Mouse (Mus musculus): ENCODE measurements around the gene Fam83f. TPM values are rescaled to one million over a fixed set of nuclear protein-coding genes. Genes with fewer than 3 reads are reported as not detected.
A peak's percentile ranks its signal among the peaks of the same experiment; 100 is the strongest.

Fam83f gene
- polyA plus RNA-seq (2015; fragmentation: Nextera tagmentation; extraction: Ambion mirVana): 0.16 and 0.39 TPM in 2 replicates

DNA sequence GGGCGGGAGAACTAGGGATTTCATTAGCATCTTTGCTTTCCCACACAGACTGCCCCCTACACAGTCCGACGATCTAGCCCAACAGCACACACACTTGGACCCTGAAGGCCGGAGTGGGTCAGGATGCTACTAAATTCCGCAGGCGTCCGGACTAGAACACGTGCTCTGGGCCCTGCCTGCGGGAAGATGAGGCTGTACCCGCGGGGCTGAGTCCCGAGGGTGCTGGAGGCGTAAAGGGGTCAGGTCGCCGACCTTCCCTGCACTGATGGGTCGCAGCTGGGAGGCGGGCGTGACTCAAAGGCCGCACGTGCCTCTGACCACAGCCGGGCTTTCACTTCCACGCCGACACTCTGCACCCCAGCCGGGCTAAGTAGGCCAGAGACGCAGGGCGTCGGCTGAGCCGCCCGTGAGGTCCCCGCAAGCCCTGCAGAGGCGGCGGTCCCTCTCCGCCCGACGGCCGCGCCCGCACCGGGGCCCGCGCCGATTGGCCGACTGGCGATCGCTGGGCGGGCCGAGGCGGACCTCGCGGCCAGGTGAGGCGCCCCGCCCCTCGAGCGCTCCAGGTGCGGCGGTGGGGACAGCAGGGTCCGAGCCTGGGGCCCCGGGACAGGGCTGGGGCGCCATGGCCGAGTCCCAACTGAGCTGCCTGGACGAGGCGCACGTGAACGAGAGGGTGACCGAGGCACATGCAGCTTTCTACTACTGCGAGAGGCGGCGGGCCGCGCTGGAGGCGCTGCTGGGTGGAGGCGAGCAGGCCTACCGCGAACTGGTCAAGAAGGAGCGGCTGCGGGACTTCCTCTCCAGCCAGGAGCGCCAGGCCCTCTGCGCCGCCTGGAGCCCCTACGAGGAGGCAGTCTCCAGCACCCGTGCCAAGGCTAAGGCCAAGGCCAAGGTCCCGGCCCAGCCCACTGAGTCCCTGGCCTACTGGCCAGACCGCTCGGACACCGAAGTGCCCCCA is at the start of gene Fam83f:
Gene Fam83f (plus strand): TSS at position 553 of the 958 bp plus-strand sequence.
- no peak within 1 kb of the TSS for H3K27ac ChIP-seq (ENCODE audit: low read depth, low read length)
- ATAC-seq: peak; percentile 54; the same call in 1 of the 2 replicates
- 5% methylated on average over 79 of the region's 85 CpGs for WGBS
- peak within 1 kb of the TSS; percentile 72 for H3K4me2 ChIP-seq (ENCODE audit: low read length)
- no peaks in the 10 kb centered on the region for H3K36me3 ChIP-seq (ENCODE audit: control insufficient read depth, insufficient read depth, low read length)
- H3K9me3 ChIP-seq (ENCODE audit: control insufficient read depth, low read length): no peaks in the 10 kb centered on the region
- peak within 1 kb of the TSS; percentile 59 for H3K9ac ChIP-seq (ENCODE audit: low read depth, low read length)
- H3K4me3 ChIP-seq (ENCODE audit: low read length): peak within 1 kb of the TSS; percentile 42
- peaks cover 18% of the 10 kb centered on the region for H3K27me3 ChIP-seq (replicated peaks; ENCODE audit: control insufficient read depth, insufficient read depth, low read length)
- peaks cover 9% of the 10 kb centered on the region for H3K4me1 ChIP-seq (ENCODE audit: control insufficient read depth, insufficient read depth, low read depth, low read length)

DNA sequence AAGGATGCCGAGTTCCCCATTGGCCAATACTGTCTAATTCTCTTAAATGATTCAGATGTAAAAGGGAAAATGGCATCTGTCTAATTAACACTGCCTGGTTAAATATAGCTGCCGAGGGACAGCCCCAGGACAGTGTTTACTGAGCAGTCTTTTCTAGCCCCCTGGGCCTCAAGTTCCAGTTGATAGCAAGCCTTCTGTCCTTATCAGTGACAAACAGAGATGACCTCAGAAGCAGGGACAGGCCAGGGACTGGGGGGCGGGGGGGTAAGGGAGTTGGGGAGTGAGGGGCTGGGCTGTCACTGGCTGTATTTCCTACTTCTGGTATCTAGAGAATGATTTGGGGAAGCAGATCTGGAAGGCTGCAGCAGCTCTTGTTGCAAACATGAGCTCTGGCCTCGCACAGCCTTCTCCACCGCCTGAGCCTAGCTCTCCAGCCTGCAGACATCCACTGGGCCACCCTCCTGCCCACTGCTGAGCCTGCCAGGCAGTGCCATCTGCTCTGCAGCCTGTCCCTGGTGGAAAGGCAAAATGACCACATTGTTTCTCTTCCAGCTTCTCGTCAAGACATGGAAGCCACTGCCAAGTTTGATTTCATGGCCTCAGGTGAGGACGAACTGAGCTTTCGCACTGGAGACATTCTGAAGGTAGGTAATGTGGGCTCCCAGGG is 48.3 kb upstream of the Fam83f start:
- no peaks in the 10 kb centered on the region for H3K36me3 ChIP-seq (ENCODE audit: control insufficient read depth, insufficient read depth, low read length)
- no peak overlapping the region for H3K9ac ChIP-seq (ENCODE audit: low read depth, low read length)
- H3K9me3 ChIP-seq (ENCODE audit: control insufficient read depth, low read length): no peaks in the 10 kb centered on the region
- no peak overlapping the region for H3K27ac ChIP-seq (ENCODE audit: low read depth, low read length)
- H3K4me3 ChIP-seq (ENCODE audit: low read length): no peak overlapping the region
- no peak overlapping the region for H3K4me2 ChIP-seq (ENCODE audit: low read length)
- peak; percentile 54 for ATAC-seq
- WGBS: 43% methylated on average over 7 of the region's 8 CpGs
- H3K4me1 ChIP-seq (ENCODE audit: control insufficient read depth, insufficient read depth, low read depth, low read length): peaks cover 4% of the 10 kb centered on the region
- no peaks in the 10 kb centered on the region for H3K27me3 ChIP-seq (replicated peaks; ENCODE audit: control insufficient read depth, insufficient read depth, low read length)

DNA sequence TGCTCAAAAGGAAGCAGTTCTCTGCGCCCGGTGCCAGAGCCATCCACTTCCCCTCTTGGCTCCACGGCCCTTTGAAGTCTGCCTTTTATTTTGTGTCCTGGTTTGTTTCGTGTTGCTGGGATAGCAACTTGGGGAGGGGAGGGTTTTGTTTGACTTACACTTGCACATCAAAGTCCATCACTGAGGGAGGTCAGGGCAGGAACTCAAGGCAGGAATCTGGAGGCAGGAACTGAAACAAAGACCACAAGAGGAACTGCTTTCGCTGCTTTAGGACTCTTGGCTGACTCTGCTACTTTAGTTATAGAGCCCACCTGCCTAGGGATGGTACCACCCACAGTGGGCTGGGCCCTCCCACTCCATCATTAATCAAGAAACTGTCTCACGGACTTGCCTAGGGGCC is 45.2 kb upstream of the Fam83f start:
- H3K36me3 ChIP-seq (ENCODE audit: control insufficient read depth, insufficient read depth, low read length): no peaks in the 10 kb centered on the region
- H3K9ac ChIP-seq (ENCODE audit: low read depth, low read length): no peak overlapping the region
- no peak overlapping the region for H3K27ac ChIP-seq (ENCODE audit: low read depth, low read length)
- H3K27me3 ChIP-seq (replicated peaks; ENCODE audit: control insufficient read depth, insufficient read depth, low read length): no peaks in the 10 kb centered on the region
- ATAC-seq: no peak
- no peaks in the 10 kb centered on the region for H3K9me3 ChIP-seq (ENCODE audit: control insufficient read depth, low read length)
- 60% methylated on average over 6 of the region's 6 CpGs for WGBS
- no peak overlapping the region for H3K4me3 ChIP-seq (ENCODE audit: low read length)
- H3K4me2 ChIP-seq (ENCODE audit: low read length): no peak overlapping the region
- peaks cover 7% of the 10 kb centered on the region for H3K4me1 ChIP-seq (ENCODE audit: control insufficient read depth, insufficient read depth, low read depth, low read length)

DNA sequence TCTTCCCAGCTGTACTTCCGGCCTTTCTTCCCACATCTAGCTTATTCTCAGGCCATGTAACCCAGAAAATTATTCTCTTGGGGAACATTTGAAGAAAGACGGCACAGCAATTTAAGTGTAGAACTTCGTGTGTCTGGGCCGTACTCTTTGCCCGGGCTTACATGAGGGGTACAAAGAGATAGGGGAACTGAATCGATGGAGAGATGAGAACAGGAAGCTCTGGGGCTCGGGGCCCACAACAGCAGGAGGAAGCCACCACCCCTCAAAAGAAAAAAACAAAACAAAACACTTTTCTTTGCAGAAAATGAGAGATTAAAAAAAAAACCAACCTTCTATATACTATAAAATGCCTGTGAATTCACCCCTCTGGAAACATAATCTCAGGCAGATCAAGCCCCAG is 41.5 kb upstream of the Fam83f start:
- Histone ChIP-seq H3K4me2 (ENCODE audit: low read length) (no peak overlapping the region), H3K27ac (ENCODE audit: low read depth, low read length) (no peak overlapping the region), H3K27me3 (replicated peaks; ENCODE audit: control insufficient read depth, insufficient read depth, low read length) (no peaks in the 10 kb centered on the region), H3K4me3 (ENCODE audit: low read length) (no peak overlapping the region), H3K9me3 (ENCODE audit: control insufficient read depth, low read length) (no peaks in the 10 kb centered on the region), H3K9ac (ENCODE audit: low read depth, low read length) (no peak overlapping the region), H3K36me3 (ENCODE audit: control insufficient read depth, insufficient read depth, low read length) (no peaks in the 10 kb centered on the region), H3K4me1 (ENCODE audit: control insufficient read depth, insufficient read depth, low read depth, low read length) (peaks cover 2% of the 10 kb centered on the region; the same call in 1 of the 2 replicates)
- WGBS: 66% methylated on average over 7 of the region's 7 CpGs
- ATAC-seq: no peak

DNA sequence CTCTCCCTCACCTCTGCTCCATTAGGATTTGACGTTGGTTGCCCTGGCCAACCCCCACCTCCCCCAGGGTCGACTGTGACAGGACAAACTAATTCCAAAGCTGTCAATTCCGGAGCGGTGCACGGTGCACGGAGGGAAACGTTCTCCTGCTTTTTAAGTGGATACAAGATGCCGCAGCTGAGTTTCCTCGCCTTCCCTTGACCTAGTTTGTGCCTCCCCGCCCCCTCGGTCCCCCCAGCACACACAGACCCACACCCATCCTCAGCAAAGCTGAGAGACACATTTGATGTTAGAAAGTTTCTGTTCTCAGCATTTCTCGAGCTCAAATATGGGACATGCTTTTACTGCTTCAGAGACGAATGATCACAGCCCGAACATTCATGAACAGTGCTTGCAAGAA is 40.9 kb upstream of the Fam83f start:
- H3K9ac ChIP-seq (ENCODE audit: low read depth, low read length): no peak overlapping the region

DNA sequence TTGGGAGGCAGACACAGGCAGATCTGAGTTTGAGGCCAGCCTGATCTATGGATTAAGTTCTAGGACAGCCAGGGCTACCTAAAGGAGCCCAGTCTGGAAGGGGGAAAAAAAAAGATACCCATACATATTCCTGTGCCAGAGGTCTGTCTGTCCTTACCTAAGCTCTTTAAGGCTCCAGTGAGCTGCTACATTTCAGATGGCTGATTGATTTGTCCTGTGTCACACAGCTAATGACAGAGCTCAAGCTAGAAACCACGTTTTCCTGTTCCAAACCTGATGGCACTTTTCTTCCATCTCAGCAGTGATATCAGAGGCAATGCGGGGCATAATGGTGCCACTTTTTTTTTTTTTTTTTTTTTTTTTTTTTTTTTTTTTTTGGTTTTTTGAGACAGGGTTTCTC is 40.3 kb upstream of the Fam83f start:
- ATAC-seq: no peak
- 84% methylated on average over 2 of the region's 2 CpGs for WGBS
- H3K36me3 ChIP-seq (ENCODE audit: control insufficient read depth, insufficient read depth, low read length): no peaks in the 10 kb centered on the region

More for the DNA sequence above, 40.9 kb upstream of the Fam83f start:
- no peaks in the 10 kb centered on the region for H3K36me3 ChIP-seq (ENCODE audit: control insufficient read depth, insufficient read depth, low read length)
- no peak overlapping the region for H3K4me3 ChIP-seq (ENCODE audit: low read length)
- no peak overlapping the region for H3K4me2 ChIP-seq (ENCODE audit: low read length)
- no peak overlapping the region for H3K27ac ChIP-seq (ENCODE audit: low read depth, low read length)
- peaks cover 2% of the 10 kb centered on the region; the same call in 1 of the 2 replicates for H3K4me1 ChIP-seq (ENCODE audit: control insufficient read depth, insufficient read depth, low read depth, low read length)
- no peaks in the 10 kb centered on the region for H3K27me3 ChIP-seq (replicated peaks; ENCODE audit: control insufficient read depth, insufficient read depth, low read length)
- no peak for ATAC-seq
- H3K9me3 ChIP-seq (ENCODE audit: control insufficient read depth, low read length): no peaks in the 10 kb centered on the region
- WGBS: 54% methylated on average over 14 of the region's 14 CpGs

DNA sequence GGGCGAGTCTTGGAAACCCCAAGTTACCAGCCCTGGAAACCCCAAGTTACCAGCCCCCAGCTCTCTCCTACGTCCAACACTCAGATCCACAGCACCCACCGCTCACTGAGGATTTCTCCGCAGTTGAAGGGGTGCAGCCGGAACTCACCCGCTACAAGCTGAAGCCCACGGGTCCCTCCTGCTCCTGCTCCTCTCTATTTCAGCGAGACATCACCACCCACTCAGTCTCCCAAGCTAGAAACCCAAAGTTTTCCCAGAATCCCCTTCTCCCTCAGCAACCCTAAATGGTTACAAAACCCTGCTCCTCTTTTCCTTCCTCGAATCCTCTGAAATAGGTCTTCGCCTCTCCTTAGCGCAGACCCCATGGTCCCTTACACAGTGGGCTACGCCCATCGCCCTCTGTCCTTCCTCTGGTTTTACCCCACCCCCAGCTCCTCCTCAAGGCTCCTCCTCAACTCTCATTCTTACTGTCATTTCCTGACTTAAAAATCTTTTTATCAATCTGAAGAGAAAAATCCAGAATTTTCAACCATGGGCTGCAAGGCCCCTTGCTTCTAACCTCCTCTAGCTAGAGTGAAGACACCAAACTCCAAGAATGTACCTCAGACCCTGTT is 39.3 kb upstream of the Fam83f start:
- no peak overlapping the region for H3K27ac ChIP-seq (ENCODE audit: low read depth, low read length)
- no peak overlapping the region for H3K4me2 ChIP-seq (ENCODE audit: low read length)
- no peaks in the 10 kb centered on the region for H3K27me3 ChIP-seq (replicated peaks; ENCODE audit: control insufficient read depth, insufficient read depth, low read length)
- ATAC-seq: no peak
- no peak overlapping the region for H3K9ac ChIP-seq (ENCODE audit: low read depth, low read length)
- H3K4me1 ChIP-seq (ENCODE audit: control insufficient read depth, insufficient read depth, low read depth, low read length): peaks cover 2% of the 10 kb centered on the region; the same call in 1 of the 2 replicates
- H3K9me3 ChIP-seq (ENCODE audit: control insufficient read depth, low read length): no peaks in the 10 kb centered on the region
- H3K36me3 ChIP-seq (ENCODE audit: control insufficient read depth, insufficient read depth, low read length): no peaks in the 10 kb centered on the region
- no peak overlapping the region for H3K4me3 ChIP-seq (ENCODE audit: low read length)
- WGBS: 90% methylated on average over 13 of the region's 13 CpGs

More for the DNA sequence above, 40.3 kb upstream of the Fam83f start:
- H3K9me3 ChIP-seq (ENCODE audit: control insufficient read depth, low read length): no peaks in the 10 kb centered on the region
- H3K4me3 ChIP-seq (ENCODE audit: low read length): no peak overlapping the region
- H3K4me2 ChIP-seq (ENCODE audit: low read length): no peak overlapping the region
- H3K27ac ChIP-seq (ENCODE audit: low read depth, low read length): no peak overlapping the region
- H3K27me3 ChIP-seq (replicated peaks; ENCODE audit: control insufficient read depth, insufficient read depth, low read length): no peaks in the 10 kb centered on the region
- no peak overlapping the region for H3K9ac ChIP-seq (ENCODE audit: low read depth, low read length)
- H3K4me1 ChIP-seq (ENCODE audit: control insufficient read depth, insufficient read depth, low read depth, low read length): peaks cover 2% of the 10 kb centered on the region; the same call in 1 of the 2 replicates

DNA sequence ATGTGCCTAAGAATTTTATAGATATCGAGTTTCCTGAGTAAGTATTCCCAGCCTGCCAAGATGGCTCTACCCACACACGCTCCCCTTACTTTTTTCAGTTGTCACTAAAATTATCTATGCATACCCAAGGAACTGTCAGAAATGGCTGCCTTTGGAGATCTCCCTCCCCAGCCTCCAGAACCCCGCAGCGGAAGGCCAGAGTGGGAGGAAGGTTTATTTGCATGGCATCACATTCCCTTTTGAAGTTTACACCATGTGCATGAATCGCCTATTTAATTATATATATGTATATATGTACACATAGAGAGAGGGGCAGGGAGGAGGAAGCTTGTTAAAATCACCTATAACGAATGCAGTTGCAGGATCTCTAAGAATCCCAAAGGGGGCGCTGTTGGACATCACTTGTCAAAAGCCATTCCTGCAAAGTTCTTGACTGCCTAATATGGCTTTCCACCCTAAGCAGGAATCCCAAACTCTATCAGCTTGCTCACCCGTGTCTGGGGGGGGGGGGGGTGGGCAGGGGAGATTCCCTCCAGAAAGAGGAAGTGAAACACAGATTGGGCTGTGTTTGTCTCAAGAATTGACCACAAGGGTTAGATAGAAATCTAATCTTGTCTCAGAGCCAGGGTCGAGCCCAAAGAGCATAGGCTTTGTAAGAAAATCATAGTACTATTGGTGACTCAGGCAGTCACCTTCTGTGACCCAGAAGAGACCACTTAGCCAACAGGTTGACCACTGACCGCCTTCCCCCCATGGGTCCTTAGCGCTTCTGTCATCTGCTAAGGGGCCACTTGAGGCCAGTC is 37.1 kb upstream of the Fam83f start:
- no peaks in the 10 kb centered on the region for H3K36me3 ChIP-seq (ENCODE audit: control insufficient read depth, insufficient read depth, low read length)
- H3K27me3 ChIP-seq (replicated peaks; ENCODE audit: control insufficient read depth, insufficient read depth, low read length): no peaks in the 10 kb centered on the region
- no peak overlapping the region for H3K9ac ChIP-seq (ENCODE audit: low read depth, low read length)
- no peak overlapping the region for H3K4me3 ChIP-seq (ENCODE audit: low read length)
- no peak for ATAC-seq
- no peaks in the 10 kb centered on the region for H3K9me3 ChIP-seq (ENCODE audit: control insufficient read depth, low read length)
- H3K4me2 ChIP-seq (ENCODE audit: low read length): no peak overlapping the region
- WGBS: 63% methylated on average over 11 of the region's 11 CpGs
- no peak overlapping the region for H3K27ac ChIP-seq (ENCODE audit: low read depth, low read length)
- H3K4me1 ChIP-seq (ENCODE audit: control insufficient read depth, insufficient read depth, low read depth, low read length): peaks cover 2% of the 10 kb centered on the region; the same call in 1 of the 2 replicates
